Mouse (Mus musculus) spleen, adult 2 months (tissue): ENCODE results near the gene Col4a3bp. TPM values are rescaled to one million over a fixed set of nuclear protein-coding genes. Genes with fewer than 3 reads are reported as not detected.

Source experiments
- DNase-seq, 2 experiments: peaks; one replicate each; pipeline versions ENCODE4 v3.0.0 to v3.0.0-alpha.2; 2012 to 2021; ENCODE audit warnings: low spot score in 2 of 2, low read depth in 1 of 2
- H3K27ac ChIP-seq: fragments of 200-500 bp; 2 replicates; pipeline ENCODE4 v1.5.1; 2012; ENCODE audit warnings: low read length, inconsistent platforms; ENCODE audit not compliant: insufficient read depth
- H3K27me3 ChIP-seq: fragments of 200-500 bp; 2 replicates; pipeline ENCODE4 v1.6.1; 2012; ENCODE audit warnings: mild to moderate bottlenecking, moderate library complexity, low read length, inconsistent platforms; ENCODE audit not compliant: control insufficient read depth, insufficient read depth
- H3K36me3 ChIP-seq: fragments of 200-500 bp; 2 replicates; pipeline ENCODE4 v1.6.1; 2012; ENCODE audit warnings: mild to moderate bottlenecking, low read length, inconsistent platforms; ENCODE audit not compliant: control insufficient read depth, insufficient read depth
- H3K4me1 ChIP-seq: fragments of 200-500 bp; 2 replicates; pipeline ENCODE4 v1.6.1; 2011; ENCODE audit warnings: inconsistent platforms; ENCODE audit not compliant: control insufficient read depth, insufficient read depth, insufficient read length
- H3K4me3 ChIP-seq: fragments of 200-500 bp; 2 replicates; pipeline ENCODE4 v1.5.1; 2011; ENCODE audit warnings: mild to moderate bottlenecking, inconsistent platforms; ENCODE audit not compliant: insufficient read depth, insufficient read length; ENCODE audit errors: extremely low read depth
- CTCF ChIP-seq: fragments of 200-500 bp; IDR thresholded peaks from 2 replicates; pipeline ENCODE4 v1.5.1; 2011; ENCODE audit warnings: mild to moderate bottlenecking, inconsistent platforms; ENCODE audit not compliant: insufficient read depth, insufficient read length, insufficient replicate concordance; ENCODE audit errors: extremely low read depth
- POLR2A ChIP-seq: fragments of 200-500 bp; IDR thresholded peaks from 2 replicates; pipeline ENCODE4 v1.6.1; 2011; ENCODE audit warnings: low read depth, low read length, inconsistent platforms
- WGBS: fragments of 180-500 bp; shearing (Covaris S2); methylation state at CpG from one replicate; pipeline ENCODE4 v1.1.7; 2018; 5-methylcytosine and 5-hydroxymethylcytosine counted together
- polyA plus RNA-seq: library from polyadenylated mRNA; depleted of rRNA; stranded (reverse); fragments of >200 nt; gene quantifications from 2 replicates; pipeline ENCODE4 v1.2.3, GENCODE M21; 2012

Gene Col4a3bp
- polyA plus RNA-seq, 1 experiment, result 9.5 TPM

- 7% methylated on average over 13 of the region's 13 CpGs for WGBS
- peak; percentile 13 to 33 for DNase-seq
These were observed 31.8 kb upstream of the Col4a3bp start for GRCm38 (mm10) chr13:96510635-96511034.

GRCm38 (mm10) chr13:96511262-96511661 lies 31.2 kb upstream of the Col4a3bp start:
- Histone ChIP-seq H3K27ac (no peak overlapping the region; the same call in 1 of the 2 replicates), H3K4me1 (peaks cover 8% of the 10 kb centered on the region; the same call in 1 of the 2 replicates)
- no peak for TF ChIP-seq CTCF

More at GRCm38 (mm10) chr13:96510635-96511034, 31.8 kb upstream of the Col4a3bp start:
- TF ChIP-seq POLR2A, result no peak
- TF ChIP-seq CTCF, result no peak
- H3K36me3 ChIP-seq, result no peaks in the 10 kb centered on the region
- no peaks in the 10 kb centered on the region for H3K27me3 ChIP-seq
- no peak overlapping the region for H3K4me3 ChIP-seq
- peak overlapping the region; percentile 27; the same call in 1 of the 2 replicates for H3K27ac ChIP-seq
- peaks cover 8% of the 10 kb centered on the region; the same call in 1 of the 2 replicates for H3K4me1 ChIP-seq

GRCm38 (mm10) chr13:96511893-96512292 lies 30.5 kb upstream of the Col4a3bp start:
- no peak for DNase-seq
- WGBS, result 48% methylated on average over 5 of the region's 5 CpGs
- Histone ChIP-seq H3K4me3 (no peak overlapping the region), H3K4me1 (peaks cover 8% of the 10 kb centered on the region; the same call in 1 of the 2 replicates), H3K27ac (no peak overlapping the region), H3K27me3 (no peaks in the 10 kb centered on the region), H3K36me3 (no peaks in the 10 kb centered on the region)
- no peak for TF ChIP-seq CTCF
- TF ChIP-seq POLR2A, result no peak

More at GRCm38 (mm10) chr13:96511262-96511661, 31.2 kb upstream of the Col4a3bp start:
- no peak for DNase-seq
- H3K27me3 ChIP-seq, result no peaks in the 10 kb centered on the region
- WGBS, result 73% methylated on average over 1 of the region's 1 CpGs
- H3K36me3 ChIP-seq, result no peaks in the 10 kb centered on the region
- H3K4me3 ChIP-seq, result no peak overlapping the region

- Histone ChIP-seq H3K27ac (no peak overlapping the region), H3K36me3 (no peaks in the 10 kb centered on the region), H3K27me3 (no peaks in the 10 kb centered on the region), H3K4me1 (peaks cover 8% of the 10 kb centered on the region; the same call in 1 of the 2 replicates), H3K4me3 (no peak overlapping the region)
- TF ChIP-seq CTCF, result no peak
- TF ChIP-seq POLR2A, result no peak
- DNase-seq, result no peak
- 95% methylated on average over 5 of the region's 5 CpGs for WGBS
These were observed 28.1 kb upstream of the Col4a3bp start for GRCm38 (mm10) chr13:96514154-96514942.

GRCm38 (mm10) chr13:96516249-96516648 lies 26.2 kb upstream of the Col4a3bp start:
- DNase-seq, result no peak
- Histone ChIP-seq H3K4me1 (peaks cover 4% of the 10 kb centered on the region; the same call in 1 of the 2 replicates), H3K27me3 (no peaks in the 10 kb centered on the region), H3K27ac (no peak overlapping the region), H3K4me3 (no peak overlapping the region), H3K36me3 (no peaks in the 10 kb centered on the region)
- TF ChIP-seq CTCF, result no peak
- TF ChIP-seq POLR2A, result no peak
- 74% methylated on average over 9 of the region's 9 CpGs for WGBS

GRCm38 (mm10) chr13:96517335-96517734 lies 25.1 kb upstream of the Col4a3bp start:
- TF ChIP-seq POLR2A (no peak), CTCF (no peak)
- Histone ChIP-seq H3K4me3 (no peak overlapping the region), H3K27ac (no peak overlapping the region), H3K27me3 (no peaks in the 10 kb centered on the region), H3K36me3 (no peaks in the 10 kb centered on the region), H3K4me1 (no peaks in the 10 kb centered on the region; the same call in 1 of the 2 replicates)
- DNase-seq, result no peak
- 98% methylated on average over 2 of the region's 2 CpGs for WGBS

- no peaks in the 10 kb centered on the region for H3K4me1 ChIP-seq
These were observed 21.1 kb upstream of the Col4a3bp start for GRCm38 (mm10) chr13:96521294-96521693.

More at GRCm38 (mm10) chr13:96521294-96521693, 21.1 kb upstream of the Col4a3bp start:
- Histone ChIP-seq H3K4me3 (no peak overlapping the region), H3K27me3 (no peaks in the 10 kb centered on the region), H3K36me3 (no peaks in the 10 kb centered on the region), H3K27ac (no peak overlapping the region)
- TF ChIP-seq CTCF, result no peak
- no peak for TF ChIP-seq POLR2A
- DNase-seq, result no peak
- 78% methylated on average over 3 of the region's 3 CpGs for WGBS
